Mouse (Mus musculus) cerebellum, postnatal 4 days (tissue): ENCODE data around the gene Gpc2.

Experiments used
- DNase-seq, 2 experiments: peaks; one replicate each; pipeline ENCODE4 v3.0.0; 2022; ENCODE audit warnings: low spot score in 2 of 2, mixed read lengths in 1 of 2

Gpc2 gene

DNA sequence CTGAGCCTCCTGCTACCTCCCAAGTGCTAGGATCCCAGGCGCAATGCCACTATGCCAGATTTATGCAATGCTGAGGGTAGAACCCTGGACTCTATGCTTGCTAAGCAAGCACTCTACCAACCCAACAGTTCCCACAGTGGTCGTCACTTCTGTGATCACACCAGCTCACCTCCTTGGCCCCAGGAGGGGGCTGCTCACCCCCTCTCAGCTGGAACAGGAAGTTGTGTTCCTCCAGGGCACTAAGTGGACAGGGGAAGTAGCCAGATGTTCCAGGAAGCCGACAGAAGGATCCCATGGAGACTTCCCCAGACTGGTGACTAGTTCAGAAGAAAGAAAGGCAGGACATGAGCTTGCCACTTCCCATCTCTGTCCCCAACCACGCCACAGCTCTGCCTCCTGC, 17.8 kb downstream of the Gpc2 start:
- DNase-seq = no peak

DNA sequence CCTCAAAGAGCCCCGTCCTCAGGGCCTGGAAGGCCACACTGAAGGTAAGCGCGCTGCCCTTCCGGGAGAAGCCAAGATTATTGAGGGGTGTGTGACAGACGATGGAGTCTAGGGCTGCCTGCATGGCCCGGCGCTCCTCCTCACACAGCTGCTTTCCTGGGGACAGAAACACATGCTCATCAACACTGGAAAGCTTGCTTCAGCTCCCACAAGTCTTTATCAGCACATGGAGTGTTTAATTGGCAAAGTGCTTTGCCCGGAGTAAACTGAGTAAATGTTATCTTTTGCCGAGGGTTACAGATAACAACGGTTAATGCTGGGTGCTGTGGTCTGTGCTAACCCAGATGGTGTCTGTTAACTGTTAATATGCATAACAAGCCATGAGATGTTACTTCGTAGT, 19.0 kb downstream of the Gpc2 start:
- no peak for DNase-seq

DNA sequence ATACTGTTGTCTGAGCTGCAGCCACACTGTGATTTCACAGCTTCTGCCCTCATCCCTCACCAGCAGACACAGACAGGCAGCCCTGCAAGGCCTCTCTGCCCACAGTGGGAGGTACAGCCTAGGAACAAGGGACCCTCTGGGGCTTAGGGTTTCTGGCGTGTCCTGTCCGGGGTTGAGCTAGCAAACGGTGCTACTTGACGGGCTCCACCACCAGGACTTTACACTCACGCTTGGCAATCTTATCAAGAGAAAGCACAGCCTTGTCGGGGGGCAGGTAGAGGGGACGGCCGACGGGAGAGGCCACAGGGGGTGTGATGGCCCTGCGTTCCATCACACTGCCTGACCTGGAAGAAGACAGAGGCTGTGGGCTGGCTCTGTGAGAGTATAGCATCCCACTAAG, 19.8 kb downstream of the Gpc2 start:
- DNase-seq = no peak

DNA sequence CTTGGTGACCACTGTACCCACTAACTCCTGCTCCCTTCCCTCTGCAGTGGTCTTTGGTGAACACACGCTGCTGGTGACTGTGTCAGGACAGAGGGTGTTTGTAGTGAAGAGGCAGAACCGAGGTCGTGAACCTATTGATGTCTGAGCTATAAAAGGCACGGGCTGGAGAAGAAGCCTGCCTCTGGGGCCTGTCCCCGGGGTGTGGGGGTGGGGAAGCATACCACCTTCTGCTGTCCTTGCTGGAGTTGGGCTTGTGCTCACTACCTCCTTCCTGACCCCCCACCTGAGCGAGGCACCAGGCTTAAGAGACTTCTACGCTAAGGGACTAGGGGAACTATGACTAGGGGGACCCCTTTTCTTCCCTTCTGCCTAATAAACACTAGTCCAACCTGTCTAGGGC, 20.8 kb downstream of the Gpc2 start:
- DNase-seq = no peak

DNA sequence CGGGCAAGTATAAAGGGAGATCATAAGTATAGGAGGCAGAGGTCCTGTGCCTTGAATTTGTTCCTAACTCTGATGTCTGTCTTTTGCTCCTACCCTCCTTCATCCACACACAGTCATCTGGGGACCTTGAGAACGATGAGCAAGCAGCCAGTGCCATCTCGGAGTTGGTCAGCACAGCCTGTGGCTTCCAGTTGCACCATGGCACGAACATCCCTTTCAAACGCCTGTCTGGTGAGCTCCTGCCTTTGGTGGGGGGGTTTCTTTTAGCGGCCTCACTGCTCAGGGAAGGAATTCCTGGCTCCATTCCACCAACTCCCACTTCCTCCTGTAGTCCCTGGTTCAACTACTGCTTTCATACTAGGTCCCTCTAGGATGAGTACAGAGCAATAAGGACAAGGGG, 21.3 kb downstream of the Gpc2 start:
- no peak for DNase-seq

DNA sequence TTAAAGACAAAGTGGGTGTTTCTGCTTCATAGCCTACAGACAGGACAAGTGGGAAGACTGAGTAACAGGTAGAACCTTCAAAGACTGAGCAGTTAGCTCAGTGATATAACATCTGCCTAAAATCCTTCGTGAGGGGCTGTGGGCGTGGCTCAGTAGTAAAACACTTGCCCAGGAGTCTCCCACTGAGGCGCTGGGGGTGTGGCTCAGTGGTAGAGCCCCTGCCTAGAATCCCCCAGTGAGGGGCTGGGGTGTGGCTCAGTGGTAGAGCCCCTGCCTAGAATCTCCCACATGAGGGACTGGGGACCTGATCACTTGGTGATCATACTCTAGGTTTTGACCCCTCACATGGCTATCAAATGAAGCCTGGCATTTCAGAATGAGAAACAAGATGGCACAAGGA, 21.7 kb downstream of the Gpc2 start:
- no peak for DNase-seq

DNA sequence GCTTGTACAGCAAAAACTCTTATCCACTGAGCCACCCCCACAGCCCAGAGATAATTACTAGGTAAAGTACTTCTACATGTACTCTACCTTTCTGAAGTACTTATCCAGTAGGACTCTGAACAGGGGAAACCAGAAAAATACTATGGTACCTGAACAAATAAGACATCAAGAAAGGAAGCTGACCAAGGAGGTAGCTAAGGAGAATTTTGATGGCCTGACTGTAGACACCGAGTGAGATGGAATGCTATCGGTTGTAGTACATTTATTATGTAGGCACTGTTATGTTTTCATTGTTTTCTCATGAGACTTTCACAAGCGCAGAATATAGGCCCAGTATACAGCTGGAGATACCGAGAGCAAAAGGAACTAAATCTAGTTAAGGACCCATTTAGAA, 22.2 kb downstream of the Gpc2 start:
- DNase-seq = no peak

DNA sequence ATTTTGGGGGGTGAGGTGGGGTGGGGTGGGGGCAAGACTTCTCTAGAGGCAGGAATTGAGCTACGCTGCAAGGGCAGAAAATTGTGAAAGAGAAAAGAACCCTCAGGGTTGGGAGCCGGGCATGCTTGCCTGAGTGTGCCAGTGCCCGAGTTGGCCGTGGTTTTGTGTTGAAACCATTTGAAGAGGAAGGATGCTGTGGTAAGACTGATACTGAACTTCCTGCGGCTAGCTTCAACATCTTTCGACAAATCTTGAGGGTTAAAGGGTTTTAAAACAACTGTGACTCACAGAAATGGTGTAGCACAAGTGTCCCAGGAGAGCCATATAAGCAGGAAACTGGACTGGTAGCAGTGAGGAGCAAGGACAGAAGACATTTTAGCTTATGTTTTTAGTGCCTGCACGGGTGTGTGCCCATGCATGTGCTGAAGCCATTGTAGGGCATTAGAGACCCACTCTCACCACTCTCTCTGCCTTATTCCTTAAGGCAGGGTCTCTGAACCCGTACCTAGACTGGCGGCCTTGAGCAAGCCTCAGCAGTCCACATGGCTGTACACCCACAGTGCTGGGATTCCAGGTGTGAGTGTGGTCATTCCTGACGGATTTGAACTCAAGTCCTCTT, 22.7 kb downstream of the Gpc2 start:
- DNase-seq = no peak

DNA sequence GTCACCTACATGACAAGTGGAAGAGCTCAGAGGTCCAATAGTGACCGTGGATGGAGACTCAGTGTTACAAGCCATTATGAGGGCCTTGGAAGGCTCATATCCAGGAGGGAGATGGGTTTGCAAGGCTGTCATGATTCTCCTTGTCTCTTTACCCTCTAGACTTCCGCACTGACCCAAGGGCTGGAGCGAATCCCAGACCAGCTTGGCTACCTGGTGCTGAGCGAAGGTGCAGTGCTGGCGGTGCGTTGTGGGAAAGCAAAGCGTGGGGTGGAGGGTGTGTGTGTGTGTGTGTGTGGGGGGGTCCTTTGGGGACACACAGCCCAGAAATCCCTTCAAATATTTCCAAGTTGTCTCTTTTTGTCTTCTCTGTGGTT, 23.7 kb downstream of the Gpc2 start:
- no peak for DNase-seq

DNA sequence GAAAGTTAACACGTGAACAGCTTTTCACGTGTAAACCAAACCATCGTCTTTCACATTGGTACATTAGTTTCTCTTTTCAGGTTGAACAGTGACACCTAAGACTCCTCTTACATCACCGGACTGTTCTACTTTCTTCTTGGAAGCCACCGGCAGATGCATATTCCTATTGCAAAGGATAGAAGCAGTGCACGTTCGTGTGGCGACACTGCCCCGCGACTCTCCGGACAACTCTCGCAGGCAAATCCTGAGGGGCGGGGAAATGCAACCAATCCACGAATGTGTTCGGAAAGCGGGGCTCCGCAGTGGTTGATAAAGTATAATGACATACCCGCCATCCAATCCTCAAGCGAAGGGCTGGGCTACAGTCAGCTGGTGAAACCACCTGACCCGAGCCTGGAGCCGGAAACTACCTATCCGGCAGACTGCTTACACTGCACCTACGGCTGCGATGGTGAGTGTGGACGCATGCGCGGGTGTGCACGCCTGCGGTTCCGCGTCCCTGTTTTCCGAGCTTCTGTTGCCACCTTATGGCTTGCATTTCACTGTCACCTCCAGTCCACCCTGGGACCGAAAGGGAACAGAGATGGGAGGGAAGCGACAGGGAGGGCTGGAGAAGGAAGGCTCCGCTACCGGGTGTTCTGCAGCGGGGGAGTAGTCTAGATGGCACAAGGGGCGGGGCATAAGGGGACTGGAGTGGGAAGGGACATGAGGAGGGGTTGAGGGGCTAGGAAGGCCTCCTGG, 24.3 kb downstream of the Gpc2 start, which contains the start of gene Lamtor4:
Gene Lamtor4 (plus strand): TSS at position 130 of the 741 bp plus-strand sequence.
- DNase-seq = peak; percentile 73 to 88

DNA sequence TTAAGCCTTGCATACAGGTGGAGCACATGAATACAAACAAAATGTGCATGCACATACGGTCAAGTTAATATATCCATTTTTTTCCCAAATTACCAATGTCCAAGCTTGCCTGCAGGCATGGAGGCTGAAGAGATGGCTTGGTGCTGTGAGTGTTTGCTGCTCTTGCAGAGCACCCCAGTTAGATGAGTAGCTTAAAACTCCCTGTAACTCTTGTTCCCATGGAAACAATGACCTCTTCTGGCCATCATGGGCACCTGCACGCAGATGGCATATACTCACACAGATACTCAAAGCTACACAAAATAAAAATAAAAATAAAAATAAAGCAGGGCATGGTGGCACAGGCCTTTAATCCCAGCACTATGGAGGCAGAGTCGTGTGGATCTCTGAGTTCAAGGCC, 26.7 kb downstream of the Gpc2 start:
- DNase-seq = no peak

DNA sequence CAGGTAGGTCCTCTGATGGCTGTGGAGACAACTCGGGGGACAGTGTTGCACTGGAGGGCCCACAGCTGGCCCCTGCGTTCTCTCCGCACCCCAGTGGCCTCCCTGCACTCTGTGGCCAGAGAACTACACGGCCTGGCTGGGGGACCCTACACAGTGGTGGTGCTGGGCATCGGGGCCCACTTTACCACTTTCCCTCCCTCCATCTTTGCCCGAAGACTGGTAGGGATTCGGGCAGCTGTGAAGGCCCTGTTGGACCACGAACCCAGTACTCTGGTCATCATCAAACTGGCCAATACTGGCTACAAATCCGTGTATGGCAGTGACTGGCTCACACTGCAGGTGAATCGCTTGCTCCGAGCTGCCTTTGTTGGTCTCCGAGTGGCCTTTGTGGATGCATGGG, 28.7 kb downstream of the Gpc2 start:
- DNase-seq = no peak

DNA sequence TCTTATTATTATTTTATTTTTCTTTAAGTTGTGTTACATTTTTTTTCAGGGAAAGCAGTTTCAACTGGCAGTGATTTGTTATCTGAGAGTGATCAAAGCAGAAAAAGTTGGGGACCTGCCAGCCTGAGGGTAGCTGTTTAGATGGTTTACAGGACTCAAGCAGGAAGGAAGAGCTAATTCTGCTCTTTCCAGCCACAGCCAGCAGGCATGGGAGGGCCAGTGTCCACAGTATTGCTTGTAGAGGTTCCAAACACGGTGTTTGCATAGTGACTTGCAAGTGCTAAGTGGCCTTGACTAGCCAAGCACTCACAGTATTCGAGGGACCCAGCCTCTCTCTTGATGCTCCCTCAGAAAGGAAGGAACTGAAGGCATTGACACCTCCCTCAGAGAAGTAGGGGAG, 38.3 kb downstream of the Gpc2 start:
- no peak for DNase-seq

DNA sequence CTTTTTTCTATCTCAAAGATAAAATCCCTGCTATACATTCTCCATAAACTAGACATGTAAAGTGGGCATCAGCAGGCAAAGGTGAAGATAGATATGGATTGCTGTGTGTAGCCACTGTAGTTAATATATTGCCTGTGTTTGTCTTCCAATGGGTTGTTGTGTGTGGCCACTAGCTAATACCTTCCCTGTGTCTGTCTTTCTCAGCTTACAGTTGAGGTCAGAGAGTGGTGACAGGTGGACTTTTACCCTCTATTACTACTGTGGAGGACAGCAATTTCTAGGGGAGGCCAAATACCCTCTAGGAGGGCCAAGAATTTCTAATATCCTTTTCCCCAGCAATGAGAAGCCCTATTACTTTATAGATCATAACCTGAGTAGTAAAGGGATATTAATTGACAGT, 45.6 kb downstream of the Gpc2 start:
- DNase-seq = no peak

DNA sequence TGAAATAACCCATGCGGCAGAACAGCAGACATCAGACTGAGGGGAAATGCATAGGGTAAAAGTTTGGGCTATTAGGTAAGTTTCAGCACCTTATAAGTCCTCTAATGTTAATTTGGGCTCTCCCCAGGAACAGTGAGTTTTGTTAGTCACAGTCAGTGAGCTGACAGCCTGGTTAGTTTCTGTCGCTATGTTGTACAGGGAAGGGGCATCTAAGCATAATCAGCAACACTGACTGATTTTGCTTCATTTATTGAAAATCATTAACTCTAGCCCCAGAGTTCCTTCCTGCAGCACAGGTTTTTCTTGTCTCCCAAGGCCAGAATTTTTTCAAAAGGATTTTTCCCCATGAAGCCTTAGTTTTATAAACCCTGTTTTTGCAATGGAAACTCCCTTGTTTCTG, 46.0 kb downstream of the Gpc2 start:
- no peak for DNase-seq

DNA sequence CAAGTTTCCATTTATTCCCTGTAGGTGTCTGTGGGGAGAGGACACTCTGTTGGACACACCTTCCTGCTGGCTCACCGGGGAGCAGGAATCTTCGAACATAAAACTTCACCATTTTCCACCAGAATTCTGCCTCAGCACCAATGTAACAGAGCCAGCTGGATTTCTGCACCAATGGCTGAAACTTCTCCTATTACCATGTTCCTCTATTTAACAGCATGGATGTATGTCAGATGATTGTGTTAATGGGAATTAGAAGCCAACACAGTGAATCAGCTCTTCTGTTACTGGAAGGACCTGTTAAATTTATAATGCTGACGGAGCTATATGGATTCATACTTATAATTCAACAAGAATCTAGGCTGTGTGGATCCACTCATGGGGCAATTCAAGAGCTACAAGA, 50.3 kb downstream of the Gpc2 start:
- DNase-seq = no peak

DNA sequence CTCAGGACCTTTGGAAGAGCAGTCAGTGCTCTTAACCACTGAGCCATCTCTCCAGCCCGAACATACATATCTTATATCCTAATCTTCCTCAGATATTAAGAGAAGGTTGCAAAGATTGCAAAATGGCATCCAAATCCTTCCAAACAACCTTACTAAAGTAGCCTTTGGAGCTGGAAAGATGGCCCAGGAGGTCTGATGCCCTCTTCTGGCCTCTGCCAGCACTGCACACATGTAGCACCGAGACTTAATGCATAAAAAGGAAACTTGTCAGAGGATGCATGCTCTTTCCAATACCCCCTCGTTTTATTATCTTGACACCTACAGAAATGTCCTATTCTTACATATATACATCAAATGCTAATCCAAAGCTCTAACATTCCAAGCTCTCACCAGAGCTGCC, 51.8 kb downstream of the Gpc2 start:
- DNase-seq = peak in 1 of 2 experiments; percentile 22

DNA sequence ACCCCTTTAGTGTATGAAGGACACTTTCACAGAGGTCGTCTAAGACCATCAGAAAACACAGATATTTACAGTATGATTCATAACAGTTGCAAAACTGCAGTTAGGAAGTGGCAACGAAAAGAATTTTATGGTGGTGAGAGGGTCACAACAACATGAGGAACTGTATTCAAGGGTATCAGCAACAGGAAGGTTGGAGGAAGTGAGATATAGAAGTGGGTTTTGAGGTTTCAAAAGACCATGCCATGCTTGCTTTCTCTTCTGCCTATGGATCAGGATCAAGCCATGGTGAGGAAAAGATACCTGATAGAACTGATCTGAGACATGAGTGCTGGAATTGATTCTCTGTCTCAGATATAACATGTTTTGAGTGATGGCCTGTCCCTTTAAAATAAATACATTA, 52.4 kb downstream of the Gpc2 start:
- no peak for DNase-seq

DNA sequence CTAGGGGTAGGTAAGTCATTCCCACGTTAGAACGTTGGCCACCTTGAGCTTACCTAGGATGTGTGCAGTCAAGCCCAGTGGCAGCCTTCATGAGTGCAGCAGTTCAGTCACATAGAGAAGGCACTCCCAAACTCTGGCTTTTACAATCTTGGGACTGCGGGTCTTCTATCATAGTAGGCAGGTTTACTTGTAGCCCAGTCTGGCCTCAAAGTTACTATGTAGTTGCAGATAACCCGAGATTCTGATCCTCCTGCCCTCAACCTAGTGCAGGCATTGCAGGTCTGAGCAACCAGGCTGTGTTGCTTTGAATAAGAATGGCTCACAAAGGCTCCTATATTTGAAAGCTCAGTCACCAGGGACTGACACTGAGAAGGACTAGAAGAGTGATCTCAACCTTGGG, 53.3 kb downstream of the Gpc2 start:
- DNase-seq = no peak

DNA sequence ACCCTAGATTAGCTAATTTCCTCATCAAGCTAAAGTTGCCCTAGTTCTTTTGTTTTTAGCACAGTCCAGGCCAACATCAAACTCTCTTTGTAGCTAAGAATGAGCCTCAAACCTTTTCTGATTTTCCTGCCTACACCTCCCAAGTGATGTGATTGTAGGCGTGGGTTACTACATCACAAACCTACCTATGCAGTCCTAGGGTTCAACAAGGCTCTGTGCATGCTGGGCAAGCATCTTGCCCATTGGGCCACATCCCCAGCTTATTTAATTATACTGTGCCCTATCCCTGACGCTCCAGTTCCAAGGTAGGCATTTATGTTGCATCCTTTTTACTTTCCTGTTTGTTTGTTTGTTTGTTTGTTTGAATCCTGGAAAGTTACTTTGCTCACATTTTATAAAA, 54.1 kb downstream of the Gpc2 start, which contains the start of gene Nxpe5:
Gene Nxpe5 (plus strand): TSS at position 199 of the 400 bp plus-strand sequence.
- no peak for DNase-seq
